Mouse (Mus musculus) cortical plate, adult 2 months (tissue): ENCODE results near the gene Zcchc13. TPM values are rescaled to one million over a fixed set of nuclear protein-coding genes. Genes with fewer than 3 reads are reported as not detected.
"Not testable (repeated sequence)": the region's sequence is repeated elsewhere in the genome, so short reads cannot be mapped to it uniquely, and the experiment has no call there.

Source experiments
- H3K27ac ChIP-seq: fragments of 200-500 bp; 2 replicates; pipeline ENCODE4 v1.5.1; 2012; ENCODE audit warnings: low read length, control low read depth, inconsistent platforms; ENCODE audit not compliant: insufficient read depth
- H3K4me1 ChIP-seq: fragments of 200-500 bp; 2 replicates; pipeline ENCODE4 v1.6.1; 2011; ENCODE audit warnings: low read length; ENCODE audit not compliant: control insufficient read depth, insufficient read depth
- H3K4me3 ChIP-seq: fragments of 200-500 bp; 2 replicates; pipeline ENCODE4 v1.5.1; 2011; ENCODE audit warnings: mild to moderate bottlenecking, low read length, control low read depth; ENCODE audit not compliant: insufficient read depth
- CTCF ChIP-seq: fragments of 200-500 bp; IDR thresholded peaks from 2 replicates; pipeline ENCODE4 v1.5.1; 2011; ENCODE audit warnings: mild to moderate bottlenecking, control low read depth, low read length; ENCODE audit not compliant: insufficient read depth; ENCODE audit errors: extremely low read depth
- POLR2A ChIP-seq: fragments of 200-500 bp; IDR thresholded peaks from 2 replicates; pipeline ENCODE4 v1.6.1; 2011; ENCODE audit warnings: mild to moderate bottlenecking, low read length, control low read depth; ENCODE audit not compliant: insufficient read depth; ENCODE audit errors: extremely low read depth
- polyA plus RNA-seq: library from polyadenylated mRNA; depleted of rRNA; stranded (reverse); fragments of >200 nt; gene quantifications from 2 replicates; pipeline ENCODE4 v1.2.3, GENCODE M21; 2012; rRNA removed

Zcchc13 gene
- polyA plus RNA-seq, 1 experiment, result 0.21 TPM

DNA sequence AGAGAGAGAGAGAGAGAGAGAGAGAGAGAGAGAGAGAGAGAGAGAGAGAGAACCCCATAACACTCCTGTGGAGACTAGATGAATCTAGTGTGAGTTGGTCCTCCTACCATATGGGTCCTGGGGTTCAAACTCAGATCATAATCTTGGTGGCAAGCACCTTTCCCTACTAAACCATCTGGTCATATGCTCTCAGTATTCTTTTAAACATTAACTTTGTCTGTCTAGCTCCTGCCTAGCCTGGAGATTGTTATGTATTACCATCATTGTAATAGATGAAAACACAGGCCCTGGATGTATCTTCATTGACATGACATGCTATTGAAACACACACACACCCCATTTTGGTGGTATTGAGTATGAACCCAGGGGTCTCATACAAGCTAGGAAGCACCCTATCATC, 5.6 kb downstream of the Zcchc13 start:
- TF ChIP-seq CTCF (no peak), POLR2A (no peak)

DNA sequence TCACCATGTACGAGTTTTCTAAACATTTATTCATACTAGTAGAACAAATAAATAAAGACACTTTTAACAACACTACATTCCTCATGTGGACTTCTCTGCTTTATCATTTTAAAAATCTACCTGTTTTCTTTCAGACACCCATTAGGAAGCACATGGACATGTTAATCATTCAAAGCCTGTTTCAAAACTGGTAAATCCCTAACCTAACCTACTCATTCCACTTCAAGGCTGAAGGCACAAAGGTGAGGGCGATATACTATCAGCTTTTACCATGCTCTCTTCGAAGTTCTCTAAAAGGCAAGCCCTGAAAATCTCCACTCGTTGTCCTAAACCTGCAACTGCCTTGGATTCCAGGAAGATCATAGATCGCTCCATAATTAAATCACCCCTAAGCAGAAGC, 8.2 kb downstream of the Zcchc13 start:
- Histone ChIP-seq H3K27ac (no peak overlapping the region), H3K4me3 (no peak overlapping the region), H3K4me1 (no peaks in the 10 kb centered on the region)
- TF ChIP-seq CTCF, result no peak
- TF ChIP-seq POLR2A, result no peak

More for the DNA sequence above, 5.6 kb downstream of the Zcchc13 start:
- Histone ChIP-seq H3K4me3 (no peak overlapping the region), H3K27ac (no peak overlapping the region), H3K4me1 (no peaks in the 10 kb centered on the region)

DNA sequence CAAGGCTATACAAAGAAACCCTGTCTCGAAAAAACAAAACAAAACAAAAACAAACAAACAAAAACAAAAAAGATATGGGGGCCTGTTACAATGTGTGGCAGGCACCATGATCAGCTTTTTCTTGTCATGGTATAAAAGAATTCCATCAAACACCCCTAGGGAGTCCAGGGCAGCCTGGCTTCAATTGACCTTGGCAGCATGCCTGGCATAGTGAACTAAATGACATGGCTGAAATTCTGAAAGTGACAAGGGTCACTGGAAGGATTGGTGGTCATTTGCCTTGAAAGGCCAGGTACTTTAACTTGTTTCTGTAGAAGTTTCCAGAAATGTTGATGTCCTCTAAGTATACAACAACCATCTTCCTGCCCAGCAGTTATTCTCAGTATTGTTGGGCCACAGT, 13.9 kb downstream of the Zcchc13 start:
- no peak overlapping the region for H3K27ac ChIP-seq
- TF ChIP-seq CTCF (no peak), POLR2A (no peak)
- H3K4me3 ChIP-seq, result no peak overlapping the region
- no peaks in the 10 kb centered on the region for H3K4me1 ChIP-seq

DNA sequence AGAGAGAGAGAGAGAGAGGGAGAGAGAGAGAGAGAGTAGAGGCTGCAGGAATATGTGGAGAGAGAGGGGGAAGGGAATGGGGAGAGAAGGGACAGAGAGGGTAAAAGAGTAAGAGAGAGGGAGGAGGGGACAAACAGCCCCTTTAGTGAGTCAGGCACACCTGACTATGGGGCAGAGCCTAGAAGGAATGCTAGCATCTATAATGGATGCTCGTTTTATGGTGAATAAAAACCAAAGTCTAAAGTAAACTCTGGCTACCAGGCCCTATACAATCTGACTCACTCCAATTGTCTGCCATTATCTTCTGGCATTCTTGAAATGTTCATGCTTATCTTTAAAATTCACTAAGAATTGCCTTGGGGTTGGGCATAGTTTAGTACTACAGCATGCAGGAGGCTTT, 21.7 kb downstream of the Zcchc13 start:
- Histone ChIP-seq H3K4me1 (no peaks in the 10 kb centered on the region), H3K4me3 (no peak overlapping the region), H3K27ac (no peak overlapping the region)
- TF ChIP-seq CTCF (no peak), POLR2A (no peak)

DNA sequence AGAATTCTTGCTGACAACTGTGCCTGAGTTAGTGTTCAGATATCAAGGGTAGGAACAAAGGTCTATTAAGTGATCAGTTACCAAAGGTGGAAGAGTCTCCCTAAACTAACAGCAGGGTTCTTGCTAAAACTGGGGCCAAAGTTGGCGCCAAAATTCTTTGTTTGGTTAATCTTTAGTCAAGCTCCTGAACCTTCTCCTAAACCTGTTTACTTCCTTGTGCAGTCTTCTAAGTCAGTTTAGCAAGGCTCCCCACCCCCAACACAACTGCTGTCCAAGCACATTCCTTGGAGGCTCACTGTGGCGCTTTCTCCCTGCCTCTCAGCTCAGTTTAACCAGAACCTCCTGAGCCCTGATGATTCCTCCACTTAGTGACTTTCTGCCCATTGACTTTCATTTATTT, 22.6 kb downstream of the Zcchc13 start:
- Histone ChIP-seq H3K4me1 (no peaks in the 10 kb centered on the region), H3K27ac (no peak overlapping the region), H3K4me3 (no peak overlapping the region)
- TF ChIP-seq POLR2A (no peak), CTCF (no peak)

DNA sequence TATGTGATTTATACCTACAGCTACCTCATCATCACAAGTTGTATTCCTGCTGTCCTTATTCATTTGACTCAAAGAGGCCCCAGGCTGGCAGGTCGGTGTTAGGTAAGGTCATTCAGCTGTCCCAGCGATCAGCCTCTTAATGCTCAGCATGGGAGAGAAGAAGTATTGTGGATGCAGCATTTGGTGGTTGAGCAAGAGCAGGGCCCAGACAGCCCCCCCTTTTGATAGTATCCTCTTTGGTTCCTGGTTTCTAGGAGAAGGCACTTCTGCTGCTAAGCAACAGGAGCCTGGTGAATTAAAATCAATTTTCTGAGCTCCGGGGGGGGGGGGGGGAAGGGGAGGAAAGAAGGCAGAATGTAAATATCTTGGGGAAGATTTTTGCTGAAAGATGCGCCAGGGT, 28.6 kb downstream of the Zcchc13 start:
- Histone ChIP-seq H3K4me1 (peaks cover 2% of the 10 kb centered on the region), H3K4me3 (no peak overlapping the region), H3K27ac (no peak overlapping the region)
- TF ChIP-seq POLR2A, result no peak
- TF ChIP-seq CTCF, result no peak

DNA sequence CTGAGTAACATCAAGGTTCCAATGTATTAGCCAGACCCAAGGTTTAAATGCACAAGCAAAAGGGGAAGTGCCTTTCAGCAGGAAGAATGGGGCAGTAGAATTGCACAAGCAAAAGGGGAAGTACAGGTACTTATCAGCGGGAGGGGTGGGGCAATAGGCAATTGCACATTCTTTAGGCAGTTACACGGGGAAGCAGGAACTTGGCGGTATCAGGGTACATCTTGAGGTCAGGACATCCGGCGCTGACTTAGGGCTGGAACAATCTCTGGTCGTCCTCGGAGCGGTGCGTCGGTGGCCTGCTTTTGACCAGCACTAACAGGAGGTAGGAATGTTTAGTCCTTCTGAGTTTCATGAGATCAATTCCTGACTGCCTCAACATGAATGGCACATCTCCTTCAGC, 34.1 kb downstream of the Zcchc13 start:
- not testable (repeated sequence) for H3K4me1 ChIP-seq, H3K4me3 ChIP-seq, H3K27ac ChIP-seq

DNA sequence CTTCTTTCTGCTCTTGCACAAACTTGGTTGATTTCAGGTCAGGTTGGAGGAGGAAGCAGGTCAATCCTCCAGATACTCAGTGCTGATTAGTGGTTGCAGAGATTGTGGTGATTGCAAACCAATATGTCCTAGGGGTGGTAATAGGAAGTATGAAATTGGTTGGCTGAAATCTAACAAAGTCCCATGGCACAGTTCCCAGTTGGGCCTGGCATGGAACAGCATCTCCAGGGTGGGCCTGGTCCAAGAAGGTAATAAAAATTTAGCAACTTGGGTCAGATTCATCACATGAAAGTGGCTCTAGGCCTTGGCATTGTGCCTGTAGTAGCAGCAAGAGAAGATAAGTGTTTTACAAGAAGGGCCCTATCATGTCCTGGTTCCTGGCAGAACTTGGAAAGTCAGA, 39.9 kb downstream of the Zcchc13 start:
- no peak overlapping the region for H3K4me3 ChIP-seq
- TF ChIP-seq CTCF, result no peak
- no peak for TF ChIP-seq POLR2A
- no peaks in the 10 kb centered on the region for H3K4me1 ChIP-seq

DNA sequence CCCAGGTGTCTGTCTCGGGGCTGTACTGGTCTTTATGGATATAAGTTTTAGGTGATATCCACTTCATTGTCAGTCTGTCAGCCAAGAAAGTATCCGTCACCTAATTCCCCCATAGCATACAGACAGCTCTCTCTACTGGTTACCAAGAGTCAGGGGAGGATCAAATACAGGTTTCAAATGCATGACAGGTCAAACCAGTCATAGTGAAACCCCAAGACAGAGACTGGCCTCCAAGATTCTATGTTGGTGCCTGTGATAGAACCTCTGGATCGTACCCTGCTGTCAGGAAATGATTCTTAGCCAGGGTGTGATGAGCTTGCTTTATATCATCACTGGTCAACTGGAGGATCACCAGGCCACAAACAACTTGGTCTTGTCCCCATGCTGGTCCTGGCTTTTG, 43.4 kb downstream of the Zcchc13 start:
- Histone ChIP-seq H3K4me3 (no peak overlapping the region), H3K4me1 (no peaks in the 10 kb centered on the region), H3K27ac (no peak overlapping the region)
- no peak for TF ChIP-seq POLR2A
- TF ChIP-seq CTCF, result no peak

More for the DNA sequence above, 39.9 kb downstream of the Zcchc13 start:
- no peak overlapping the region for H3K27ac ChIP-seq

DNA sequence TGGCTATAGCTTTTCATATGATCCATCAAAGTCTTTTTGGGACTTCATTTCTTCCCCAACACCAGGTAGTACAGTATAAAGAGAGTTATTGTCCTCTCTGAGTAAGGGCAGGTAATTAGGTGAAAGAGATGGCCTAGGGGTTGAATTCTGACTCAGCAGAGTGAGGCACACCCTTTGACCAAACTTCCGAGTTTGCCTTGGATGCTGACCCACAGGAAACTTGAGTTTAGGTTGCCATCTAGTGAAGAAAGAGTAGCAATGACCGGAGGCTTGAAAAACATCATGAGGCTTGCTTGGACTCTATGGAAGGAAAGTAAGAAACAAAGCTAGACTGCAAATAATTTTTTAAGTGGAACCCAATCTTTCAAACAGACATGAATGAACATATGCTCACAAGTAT, 44.3 kb downstream of the Zcchc13 start:
- H3K4me3 ChIP-seq, result no peak overlapping the region
- TF ChIP-seq CTCF (peak; percentile 37; the same call in 1 of the 2 replicates), POLR2A (no peak)
- no peak overlapping the region for H3K27ac ChIP-seq
- no peaks in the 10 kb centered on the region for H3K4me1 ChIP-seq

Other genes with a start within 250 kb of the Zcchc13 start
- gene Tsx, start 216.1 kb upstream of the Zcchc13 start, polyA plus RNA-seq, result 0.49 and 0.73 TPM in 2 replicates
- gene Gm26992, start 208.6 kb upstream of the Zcchc13 start, polyA plus RNA-seq, result 0.59 TPM in 1 of 2 replicates, not detected in the other
- gene Slc16a2, start 191.4 kb downstream of the Zcchc13 start, polyA plus RNA-seq, result 26.3 and 27.5 TPM in 2 replicates